Mouse (Mus musculus): ENCODE measurements around the gene Dgki.

- no peak for TF ChIP-seq CTCF (IDR thresholded peaks at IDR 0.05; ENCODE audit: low read depth)
- TF ChIP-seq EP300 (IDR thresholded peaks at IDR 0.05; ENCODE audit: low read depth): no peak
These were observed 156.8 kb downstream of the Dgki start for GRCm38 (mm10) chr6:37142991-37143866.
